Mouse (Mus musculus): ENCODE data around the gene Atrx. TPM values are rescaled to one million over a fixed set of nuclear protein-coding genes. Genes with fewer than 3 reads are reported as not detected.

Gene Atrx
- polyA plus RNA-seq, 1 experiment from 2014 or later = 35.0 TPM

DNA sequence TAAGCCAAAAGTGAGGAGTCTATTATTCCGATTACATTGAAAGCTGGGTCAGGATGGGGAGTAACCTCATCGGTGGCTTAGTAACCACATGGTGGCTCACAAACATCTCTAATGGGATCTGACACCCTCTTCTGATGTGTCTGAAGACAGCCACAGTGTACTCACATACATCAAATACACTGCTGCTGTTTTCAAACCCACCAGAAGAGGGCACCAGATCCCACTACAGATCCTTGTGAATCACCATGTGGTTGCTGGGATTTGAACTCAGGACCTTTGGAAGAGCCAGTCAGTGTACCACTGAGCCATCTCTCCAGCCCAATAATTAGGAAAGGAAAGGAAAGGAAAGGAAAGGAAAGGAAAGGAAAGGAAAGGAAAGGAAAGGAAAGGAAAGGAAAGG lies 7.8 kb downstream of the Atrx start:
- Histone ChIP-seq H3K4me1 (ENCODE audit: insufficient read depth) (no peaks in the 10 kb centered on the region; the same call in 1 of the 2 replicates), H3K36me3 (replicated peaks; ENCODE audit: insufficient read depth, low read length) (no peaks in the 10 kb centered on the region), H3K27ac (ENCODE audit: low read depth) (no peak overlapping the region), H3K4me3 (ENCODE audit: low read depth, low read length) (no peak overlapping the region), H3K9me3 (ENCODE audit: low read length) (no peaks in the 10 kb centered on the region), H3K9ac (replicated peaks) (no peak overlapping the region), H3K4me2 (ENCODE audit: low read depth, low read length) (no peak overlapping the region), H3K27me3 (ENCODE audit: insufficient read depth, low read length) (no peaks in the 10 kb centered on the region)
- WGBS (ENCODE audit: insufficient replicate concordance) = 68% methylated on average over 2 of the region's 2 CpGs
- ATAC-seq = no peak
- DNase-seq = peak; percentile 44
- TF ChIP-seq CTCF (IDR thresholded peaks at IDR 0.05; ENCODE audit: low read depth) = peak; percentile 69
- TF ChIP-seq EP300 (IDR thresholded peaks at IDR 0.05; ENCODE audit: low read depth) = no peak

DNA sequence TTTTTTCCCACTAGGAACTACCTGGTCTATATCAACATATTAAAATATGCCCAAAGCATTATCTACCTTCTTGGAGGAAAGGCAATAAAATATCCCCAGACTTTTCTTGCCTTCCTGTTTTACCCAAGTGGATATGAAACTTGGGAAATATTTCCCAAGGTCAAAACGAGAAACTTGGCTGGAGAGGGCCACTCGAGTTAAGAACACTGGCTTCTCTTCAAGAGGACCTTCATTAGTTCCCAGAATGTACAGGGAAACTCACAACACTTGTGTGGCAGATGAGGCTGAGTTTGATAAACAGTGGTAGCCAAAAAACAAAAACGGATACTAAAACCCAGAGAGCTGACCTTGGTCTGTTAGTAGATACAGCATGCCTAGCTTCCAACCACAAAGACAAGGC lies 17.5 kb downstream of the Atrx start:
- TF ChIP-seq CTCF (IDR thresholded peaks at IDR 0.05; ENCODE audit: low read depth) = no peak
- TF ChIP-seq EP300 (IDR thresholded peaks at IDR 0.05; ENCODE audit: low read depth) = no peak
- Histone ChIP-seq H3K36me3 (replicated peaks; ENCODE audit: insufficient read depth, low read length) (no peaks in the 10 kb centered on the region), H3K27ac (ENCODE audit: low read depth) (no peak overlapping the region), H3K9ac (replicated peaks) (no peak overlapping the region), H3K4me2 (ENCODE audit: low read depth, low read length) (no peak overlapping the region), H3K4me1 (ENCODE audit: insufficient read depth) (no peaks in the 10 kb centered on the region), H3K9me3 (ENCODE audit: low read length) (no peaks in the 10 kb centered on the region), H3K27me3 (ENCODE audit: insufficient read depth, low read length) (no peaks in the 10 kb centered on the region), H3K4me3 (ENCODE audit: low read depth, low read length) (no peak overlapping the region)
- DNase-seq (no peak), ATAC-seq (no peak)
- WGBS (ENCODE audit: insufficient replicate concordance) = 58% methylated on average over 3 of the region's 3 CpGs

DNA sequence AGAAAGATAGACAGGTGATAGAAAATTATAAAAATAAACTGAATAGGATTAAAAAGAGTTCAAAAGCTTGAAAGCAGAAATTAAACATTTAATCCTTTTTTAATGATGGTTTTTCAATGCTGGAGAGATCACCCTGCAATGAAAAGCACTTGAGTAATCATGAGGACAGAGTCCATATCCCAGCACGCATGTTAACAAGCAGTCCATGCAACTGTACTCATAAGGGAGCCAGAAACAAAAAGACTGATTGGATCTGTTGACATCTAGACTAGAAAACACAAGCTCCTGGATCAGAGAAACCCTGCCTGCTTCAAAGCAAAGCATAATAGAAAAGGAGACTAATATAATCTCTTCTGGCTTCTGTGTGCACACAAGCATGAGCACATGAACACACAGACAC lies 27.6 kb downstream of the Atrx start:
- Histone ChIP-seq H3K36me3 (replicated peaks; ENCODE audit: insufficient read depth, low read length) (no peaks in the 10 kb centered on the region), H3K27ac (ENCODE audit: low read depth) (no peak overlapping the region), H3K9ac (replicated peaks) (no peak overlapping the region), H3K9me3 (ENCODE audit: low read length) (no peaks in the 10 kb centered on the region), H3K4me3 (ENCODE audit: low read depth, low read length) (no peak overlapping the region), H3K27me3 (ENCODE audit: insufficient read depth, low read length) (no peaks in the 10 kb centered on the region), H3K4me1 (ENCODE audit: insufficient read depth) (no peaks in the 10 kb centered on the region), H3K4me2 (ENCODE audit: low read depth, low read length) (no peak overlapping the region)
- TF ChIP-seq CTCF (IDR thresholded peaks at IDR 0.05; ENCODE audit: low read depth) (no peak), EP300 (IDR thresholded peaks at IDR 0.05; ENCODE audit: low read depth) (no peak)
- DNase-seq = no peak
- WGBS (ENCODE audit: insufficient replicate concordance) = 78% methylated on average over 1 of the region's 1 CpGs
- ATAC-seq = 0 out of 2 replicates have a peak, but pooled peaks have one; percentile 48

DNA sequence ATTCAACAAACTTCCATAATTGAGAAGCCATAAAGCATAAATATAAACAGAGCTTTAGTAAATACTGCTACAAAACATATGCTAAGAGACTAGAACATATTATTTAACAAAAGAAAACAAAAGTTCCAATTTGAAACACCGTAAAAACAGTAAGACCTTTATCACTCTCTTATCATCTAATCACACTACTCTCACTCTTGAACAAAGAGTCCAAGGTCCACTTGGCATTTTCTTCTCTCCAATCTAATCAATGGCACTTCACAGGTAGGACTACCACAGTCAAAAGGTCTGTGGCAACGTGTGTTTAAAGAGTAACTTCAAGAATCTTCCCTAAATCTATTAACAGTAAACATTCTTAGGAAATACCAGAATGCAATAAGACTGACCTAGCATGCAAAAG lies 42.3 kb downstream of the Atrx start:
- DNase-seq = no peak
- Histone ChIP-seq H3K36me3 (replicated peaks; ENCODE audit: insufficient read depth, low read length) (peaks cover under 1% of the 10 kb centered on the region), H3K4me3 (ENCODE audit: low read depth, low read length) (no peak overlapping the region), H3K9ac (replicated peaks) (no peak overlapping the region), H3K27ac (ENCODE audit: low read depth) (no peak overlapping the region), H3K4me2 (ENCODE audit: low read depth, low read length) (no peak overlapping the region), H3K27me3 (ENCODE audit: insufficient read depth, low read length) (no peaks in the 10 kb centered on the region), H3K4me1 (ENCODE audit: insufficient read depth) (no peaks in the 10 kb centered on the region), H3K9me3 (ENCODE audit: low read length) (no peaks in the 10 kb centered on the region)
- peak; percentile 44; the same call in 1 of the 2 replicates for ATAC-seq
- no peak for TF ChIP-seq CTCF (IDR thresholded peaks at IDR 0.05; ENCODE audit: low read depth)
- no peak for TF ChIP-seq EP300 (IDR thresholded peaks at IDR 0.05; ENCODE audit: low read depth)
- 56% methylated on average over 2 of the region's 2 CpGs for WGBS (ENCODE audit: insufficient replicate concordance)

DNA sequence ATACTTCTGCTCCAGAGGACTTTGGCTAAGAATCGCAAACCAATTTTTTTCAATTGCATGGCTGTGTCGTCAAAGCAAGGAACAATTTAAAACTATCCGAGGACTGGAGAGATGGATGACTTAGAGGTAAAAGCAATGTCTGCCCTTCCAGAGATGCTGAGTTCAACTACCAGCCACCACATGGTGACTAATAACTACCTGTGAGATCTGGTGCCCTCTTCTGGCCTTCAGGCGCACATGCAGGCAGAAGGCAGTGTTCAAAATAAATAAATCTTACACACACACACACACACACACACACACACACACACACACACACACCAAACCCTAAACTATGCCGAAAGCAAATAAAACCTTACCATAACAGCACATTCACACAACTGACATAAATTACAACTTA lies 64.8 kb downstream of the Atrx start:
- H3K9me3 ChIP-seq (ENCODE audit: low read length) = no peaks in the 10 kb centered on the region
- TF ChIP-seq CTCF (IDR thresholded peaks at IDR 0.05; ENCODE audit: low read depth) = peak; percentile 58
- no peak for TF ChIP-seq EP300 (IDR thresholded peaks at IDR 0.05; ENCODE audit: low read depth)
- 87% methylated on average over 5 of the region's 5 CpGs for WGBS (ENCODE audit: insufficient replicate concordance)
- H3K36me3 ChIP-seq (replicated peaks; ENCODE audit: insufficient read depth, low read length) = peaks cover 3% of the 10 kb centered on the region; the same call in 1 of the 2 replicates
- no peaks in the 10 kb centered on the region for H3K27me3 ChIP-seq (ENCODE audit: insufficient read depth, low read length)
- H3K27ac ChIP-seq (ENCODE audit: low read depth) = no peak overlapping the region
- no peak overlapping the region for H3K9ac ChIP-seq (replicated peaks)
- DNase-seq (no peak), ATAC-seq (no peak)
- no peak overlapping the region for H3K4me3 ChIP-seq (ENCODE audit: low read depth, low read length)
- no peak overlapping the region for H3K4me2 ChIP-seq (ENCODE audit: low read depth, low read length)
- H3K4me1 ChIP-seq (ENCODE audit: insufficient read depth) = no peaks in the 10 kb centered on the region

DNA sequence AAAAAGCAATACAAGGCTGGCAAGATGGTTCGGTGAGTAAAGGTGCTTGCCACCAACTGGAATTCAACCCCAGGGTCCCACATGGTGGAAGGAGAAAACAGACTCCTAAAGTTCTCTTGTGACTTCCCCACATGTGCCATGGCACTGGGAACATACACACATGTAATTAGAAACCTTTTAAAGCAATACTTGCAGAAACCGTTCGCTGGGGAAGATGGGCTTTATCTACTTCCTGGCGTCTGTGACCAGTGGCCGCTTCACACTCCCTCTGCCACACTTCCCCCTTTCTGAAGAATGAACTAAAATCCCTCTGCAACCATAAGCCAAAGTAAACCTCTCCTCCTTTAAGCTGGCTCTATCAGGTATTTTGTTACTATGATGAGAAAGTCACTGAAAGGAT lies 104.7 kb downstream of the Atrx start:
- WGBS (ENCODE audit: insufficient replicate concordance) = 57% methylated on average over 5 of the region's 5 CpGs
- TF ChIP-seq CTCF (IDR thresholded peaks at IDR 0.05; ENCODE audit: low read depth) = no peak
- no peak for TF ChIP-seq EP300 (IDR thresholded peaks at IDR 0.05; ENCODE audit: low read depth)
- no peak overlapping the region for H3K27ac ChIP-seq (ENCODE audit: low read depth)

More for the DNA sequence above, 104.7 kb downstream of the Atrx start:
- Histone ChIP-seq H3K4me2 (ENCODE audit: low read depth, low read length) (no peak overlapping the region), H3K4me3 (ENCODE audit: low read depth, low read length) (no peak overlapping the region), H3K4me1 (ENCODE audit: insufficient read depth) (no peaks in the 10 kb centered on the region), H3K9ac (replicated peaks) (no peak overlapping the region), H3K27me3 (ENCODE audit: insufficient read depth, low read length) (no peaks in the 10 kb centered on the region; the same call in 1 of the 2 replicates), H3K36me3 (replicated peaks; ENCODE audit: insufficient read depth, low read length) (peaks cover 11% of the 10 kb centered on the region), H3K9me3 (ENCODE audit: low read length) (no peaks in the 10 kb centered on the region)
- ATAC-seq (no peak), DNase-seq (no peak)
